Mouse (Mus musculus): ENCODE results near the gene Zfp768.
A peak's percentile ranks its signal among the peaks of the same experiment; 100 is the strongest.
"Not testable (repeated sequence)": the region's sequence is repeated elsewhere in the genome, so short reads cannot be mapped to it uniquely, and the experiment has no call there.

The Zfp768 gene

DNA sequence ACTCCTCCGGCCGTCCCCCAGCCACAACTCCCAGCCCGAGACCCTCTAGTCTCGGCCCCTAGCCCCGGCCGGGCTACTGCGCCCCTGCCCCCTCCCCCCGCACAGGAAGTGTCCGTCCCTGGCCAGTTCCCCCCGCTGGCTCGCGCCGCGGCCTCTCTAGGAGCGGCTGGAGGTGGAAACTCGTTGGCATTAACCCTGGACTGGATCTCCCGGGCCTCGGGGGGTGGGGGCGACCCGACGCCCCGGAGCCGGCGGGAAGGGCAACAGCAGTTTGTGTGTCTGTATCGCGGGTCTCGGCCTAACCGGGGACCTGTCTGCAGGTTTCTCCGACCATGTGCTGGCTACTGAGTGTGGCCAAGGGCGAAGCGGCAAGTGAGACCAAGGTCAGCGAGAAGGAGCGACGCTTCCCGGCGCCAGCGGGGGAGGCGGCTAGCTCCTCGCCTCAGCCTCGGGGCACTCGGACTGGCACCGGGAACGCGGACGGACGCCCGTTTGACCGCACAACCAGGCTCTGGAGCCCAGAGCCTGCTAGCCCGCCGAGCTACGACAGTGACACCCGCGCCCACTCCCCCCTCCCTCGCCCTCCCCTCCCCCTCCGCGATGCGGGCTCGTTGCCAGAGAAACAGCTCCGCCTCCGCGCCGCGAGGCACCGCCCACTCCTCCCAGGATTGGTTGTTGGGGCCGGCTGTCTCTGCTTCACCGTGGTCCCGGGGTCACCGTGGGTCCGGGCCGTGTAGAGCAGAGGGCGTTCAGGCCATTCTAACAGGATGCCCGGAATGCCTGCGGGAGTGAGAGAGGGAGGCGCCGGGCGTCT is at the start of gene Zfp768:
Zfp768 (minus strand) TSS at position 78 of the 814 bp plus-strand sequence.
- peak; percentile 74 to 79 for DNase-seq (ENCODE audit: low spot score in 2 of 2)

DNA sequence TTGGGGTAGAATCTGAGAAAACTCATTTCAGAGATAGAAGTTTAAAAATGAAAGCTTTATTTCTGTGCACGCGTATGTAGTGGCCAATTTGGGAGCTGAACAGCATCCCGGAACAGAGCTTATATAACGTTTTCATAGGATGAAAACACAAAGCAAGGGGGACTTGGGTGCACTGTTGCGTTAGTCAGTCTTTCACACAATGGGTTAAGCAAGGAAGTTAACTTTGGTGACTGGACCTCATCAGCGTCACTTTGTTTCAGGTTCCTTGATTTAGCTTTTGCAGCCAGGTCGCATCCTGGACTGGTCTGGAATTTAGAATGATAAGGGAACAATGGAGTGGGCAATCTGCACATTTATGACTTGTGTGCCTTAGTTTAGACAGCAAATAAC is 48.5 kb upstream of the Zfp768 start:
- no peak for DNase-seq (ENCODE audit: low spot score in 2 of 2)

DNA sequence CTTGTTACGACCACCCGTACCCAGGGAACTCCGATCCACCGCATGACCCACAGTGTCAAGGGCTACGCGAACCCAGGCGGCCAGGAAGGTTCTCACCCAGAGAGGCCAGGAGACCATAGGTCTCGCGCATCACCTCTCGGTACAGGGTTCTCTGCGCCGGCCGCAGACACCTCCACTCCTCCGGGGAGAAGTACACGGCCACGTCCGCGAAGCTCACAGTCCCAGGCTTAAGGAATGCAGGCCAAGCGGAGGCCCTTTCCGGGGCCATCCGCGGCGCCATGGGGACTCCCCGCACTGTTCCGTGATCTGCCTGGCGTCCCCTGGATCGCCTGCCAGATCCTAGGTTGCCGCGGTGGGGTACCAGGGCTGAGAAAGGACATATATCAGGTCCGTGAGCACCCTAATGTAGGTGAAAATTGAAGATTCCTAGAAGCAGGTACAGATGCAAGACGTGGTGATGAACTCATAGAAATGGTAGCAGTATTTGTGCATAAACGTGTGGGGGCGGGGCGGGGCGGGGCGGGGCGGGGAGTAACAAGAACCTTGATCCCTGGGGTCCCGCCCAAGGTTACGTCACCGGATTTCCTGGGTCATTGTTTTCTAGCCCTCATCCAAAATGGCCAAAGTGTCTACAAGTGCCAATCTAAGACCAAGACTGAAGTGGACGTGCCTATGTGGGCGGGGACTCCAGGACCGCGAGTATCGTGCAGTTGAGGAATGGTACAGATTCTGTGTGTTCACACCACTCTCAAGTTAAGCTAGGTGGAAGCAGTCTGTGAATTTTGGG is 48.0 kb upstream of the Zfp768 start, which contains the start of gene E430018J23Rik:
E430018J23Rik (minus strand) TSS at position 473 of the 787 bp plus-strand sequence.
- DNase-seq (ENCODE audit: low spot score in 2 of 2) = peak; percentile 91 to 95

DNA sequence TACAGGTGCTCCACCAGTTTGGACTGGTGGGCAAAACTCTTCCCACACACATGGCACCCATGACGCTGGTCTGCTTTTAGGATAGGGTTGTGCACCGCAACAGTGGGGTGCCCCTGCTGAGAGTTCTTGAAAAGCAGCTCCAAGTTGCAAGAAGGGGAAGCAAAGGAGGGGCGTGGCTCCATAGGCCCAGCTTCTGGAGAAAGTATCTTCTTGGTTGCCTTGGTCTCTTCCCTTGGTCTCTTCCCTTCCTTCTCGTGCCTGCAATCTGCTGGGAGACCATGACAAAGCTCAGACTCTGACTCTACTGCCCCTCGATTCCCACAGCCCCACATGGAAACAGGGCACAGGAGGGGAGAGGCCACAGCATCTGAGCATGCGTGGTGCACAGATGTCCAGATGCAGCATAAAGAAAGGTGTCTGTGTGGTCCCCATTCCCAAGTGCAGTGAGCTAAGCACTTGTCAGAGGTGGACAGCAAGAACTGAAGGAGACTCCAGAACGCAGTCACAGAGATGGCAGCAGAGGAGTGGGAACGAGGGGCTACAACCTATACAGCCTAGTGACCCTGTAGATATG is 46.9 kb upstream of the Zfp768 start:
- DNase-seq (ENCODE audit: low spot score in 2 of 2) = no peak

DNA sequence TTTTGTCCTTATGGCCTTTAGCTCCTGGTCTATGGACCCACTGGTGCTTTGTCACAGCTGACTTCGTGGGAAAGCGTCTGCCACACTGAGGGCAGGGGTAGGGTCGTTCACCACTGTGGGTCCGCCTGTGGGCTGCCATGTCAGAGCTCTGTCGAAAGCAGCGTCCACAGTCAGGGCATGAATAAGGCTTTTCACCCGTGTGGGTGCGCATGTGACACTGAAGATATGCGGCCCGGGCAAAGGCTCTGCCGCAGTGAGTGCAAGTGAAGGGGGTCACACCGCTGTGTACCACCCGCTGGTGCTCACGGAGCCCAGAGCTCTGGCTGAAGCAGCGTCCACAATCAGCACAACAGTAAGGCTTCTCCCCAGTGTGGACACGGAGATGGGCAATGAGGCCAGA is 46.1 kb upstream of the Zfp768 start:
- DNase-seq (ENCODE audit: low spot score in 2 of 2) = no peak

DNA sequence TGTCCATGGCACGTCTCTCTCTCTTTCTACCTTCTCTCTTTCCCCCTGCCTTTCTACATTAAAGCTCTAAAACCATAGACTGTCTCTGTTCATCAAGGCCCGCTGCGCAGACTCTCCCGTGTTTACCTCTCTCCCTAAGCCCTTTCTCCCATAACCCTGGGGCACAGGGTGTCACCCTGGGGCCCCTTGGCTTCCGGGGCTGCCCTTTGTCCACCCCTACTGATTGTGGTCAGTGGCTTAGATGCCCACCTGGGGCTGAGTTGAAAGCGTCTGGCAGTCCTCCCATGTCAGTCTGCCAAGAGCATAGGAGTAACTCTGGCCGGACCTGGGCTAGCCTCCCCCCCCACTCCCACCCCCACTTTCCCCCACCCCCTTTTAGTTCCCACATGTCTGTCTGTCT is 44.9 kb upstream of the Zfp768 start:
- DNase-seq (ENCODE audit: low spot score in 2 of 2) = no peak

DNA sequence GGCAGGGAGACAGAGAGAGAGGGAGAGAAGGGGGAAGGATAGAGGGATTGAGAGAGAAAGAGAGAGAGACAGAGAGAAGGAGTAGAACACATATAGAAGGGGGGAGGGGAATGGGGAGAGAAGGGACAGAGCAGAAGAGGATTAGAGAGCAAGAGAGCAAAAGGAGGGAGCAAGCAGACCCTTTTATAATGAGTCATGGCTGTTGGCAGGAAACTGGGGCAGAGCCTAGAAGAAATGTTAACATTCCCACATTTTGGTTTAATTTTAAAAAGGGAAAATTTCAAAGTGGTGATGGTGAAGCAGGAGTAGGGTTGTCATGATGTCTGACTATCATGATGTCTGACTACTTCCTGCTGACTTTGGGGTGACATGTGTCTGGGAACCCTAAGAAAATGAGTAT is 42.8 kb upstream of the Zfp768 start:
- not testable (repeated sequence) for DNase-seq (ENCODE audit: low spot score in 2 of 2)

DNA sequence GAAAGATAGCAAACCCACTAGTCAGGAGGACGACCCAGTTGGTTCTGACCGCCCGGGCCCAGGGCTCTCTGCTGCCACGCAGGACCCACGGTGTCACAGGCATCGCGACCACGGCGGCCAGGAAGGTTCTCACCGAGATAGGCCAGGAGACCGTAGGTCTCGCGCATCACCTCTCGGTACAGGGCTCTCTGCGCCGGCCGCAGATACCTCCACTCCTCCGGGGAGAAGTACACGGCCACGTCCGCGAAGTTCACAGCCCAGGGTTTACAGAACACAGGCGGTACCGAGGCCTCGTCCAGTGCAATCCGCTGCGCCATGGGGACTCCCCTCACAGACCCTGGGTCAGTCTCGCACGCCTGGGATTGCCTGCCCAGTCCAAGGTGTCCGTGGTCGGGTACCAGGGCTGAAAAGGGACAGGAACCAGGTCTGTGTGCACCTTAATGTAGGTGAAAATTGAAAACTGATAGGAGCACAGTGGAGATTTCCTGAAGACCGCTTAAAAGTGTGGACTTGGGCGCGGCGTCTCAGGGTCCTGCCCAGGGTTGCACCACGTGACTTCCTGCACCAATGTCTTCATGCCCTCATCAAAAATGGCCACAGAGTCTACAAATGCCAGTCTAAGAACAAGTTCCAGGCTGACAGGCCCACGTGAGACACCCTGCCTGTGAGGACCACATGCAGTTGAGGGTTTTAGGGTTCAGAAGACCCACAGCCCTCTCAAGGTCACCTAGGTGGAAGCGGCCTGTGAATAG is 41.4 kb upstream of the Zfp768 start, which contains the start of gene 9130019O22Rik:
9130019O22Rik (minus strand) TSS at position 526 of the 752 bp plus-strand sequence.
- DNase-seq (ENCODE audit: low spot score in 2 of 2) = peak; percentile 71 to 87

DNA sequence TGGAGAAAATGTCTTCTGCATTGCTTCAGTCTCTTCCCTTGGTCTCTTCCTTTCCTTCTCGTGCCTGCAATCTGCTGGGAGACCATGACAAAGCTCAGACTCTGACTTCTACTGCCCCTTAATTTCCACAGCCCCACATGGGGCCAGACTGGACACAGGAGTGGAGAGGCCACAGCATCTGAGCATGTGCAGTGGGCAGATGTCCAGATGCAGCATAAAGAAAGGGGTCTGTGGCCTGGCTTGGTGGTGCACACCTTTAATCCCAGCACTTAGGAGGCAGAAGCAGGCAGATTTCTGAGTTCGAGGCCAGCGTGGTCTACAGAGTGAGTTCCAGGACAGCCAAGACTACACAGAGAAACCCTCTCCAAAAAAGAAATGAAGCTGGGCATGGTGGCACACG is 40.2 kb upstream of the Zfp768 start:
- DNase-seq (ENCODE audit: low spot score in 2 of 2) = not testable (repeated sequence)

DNA sequence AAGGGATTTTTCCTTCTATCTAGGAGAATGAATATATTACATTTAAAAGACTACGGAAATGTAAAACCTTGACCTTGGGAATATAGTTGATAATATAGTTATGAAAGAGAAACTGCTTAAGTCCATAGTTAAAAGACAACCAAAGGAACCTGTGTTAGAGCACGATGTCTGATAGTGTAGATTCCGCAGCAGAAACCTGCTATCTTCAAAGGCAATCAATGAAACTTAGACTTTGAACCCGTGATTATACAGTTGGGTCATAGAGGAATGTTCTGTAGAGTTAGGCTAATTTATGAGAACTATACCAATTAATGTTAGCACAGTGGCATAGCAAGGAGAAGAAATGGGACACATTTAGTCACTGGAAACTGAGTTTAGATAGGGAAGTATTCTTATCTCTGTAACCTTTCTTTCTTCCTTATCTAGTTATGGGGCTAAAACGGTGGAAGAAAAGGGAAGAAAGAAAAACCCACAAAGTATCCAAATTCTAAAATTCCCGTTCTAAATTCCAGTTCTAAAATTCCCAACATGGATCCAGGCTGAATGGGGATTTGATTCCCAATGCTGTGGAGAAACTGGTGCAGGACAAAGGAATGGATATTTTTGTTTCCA is 33.0 kb upstream of the Zfp768 start:
- DNase-seq (ENCODE audit: low spot score in 2 of 2) = no peak

DNA sequence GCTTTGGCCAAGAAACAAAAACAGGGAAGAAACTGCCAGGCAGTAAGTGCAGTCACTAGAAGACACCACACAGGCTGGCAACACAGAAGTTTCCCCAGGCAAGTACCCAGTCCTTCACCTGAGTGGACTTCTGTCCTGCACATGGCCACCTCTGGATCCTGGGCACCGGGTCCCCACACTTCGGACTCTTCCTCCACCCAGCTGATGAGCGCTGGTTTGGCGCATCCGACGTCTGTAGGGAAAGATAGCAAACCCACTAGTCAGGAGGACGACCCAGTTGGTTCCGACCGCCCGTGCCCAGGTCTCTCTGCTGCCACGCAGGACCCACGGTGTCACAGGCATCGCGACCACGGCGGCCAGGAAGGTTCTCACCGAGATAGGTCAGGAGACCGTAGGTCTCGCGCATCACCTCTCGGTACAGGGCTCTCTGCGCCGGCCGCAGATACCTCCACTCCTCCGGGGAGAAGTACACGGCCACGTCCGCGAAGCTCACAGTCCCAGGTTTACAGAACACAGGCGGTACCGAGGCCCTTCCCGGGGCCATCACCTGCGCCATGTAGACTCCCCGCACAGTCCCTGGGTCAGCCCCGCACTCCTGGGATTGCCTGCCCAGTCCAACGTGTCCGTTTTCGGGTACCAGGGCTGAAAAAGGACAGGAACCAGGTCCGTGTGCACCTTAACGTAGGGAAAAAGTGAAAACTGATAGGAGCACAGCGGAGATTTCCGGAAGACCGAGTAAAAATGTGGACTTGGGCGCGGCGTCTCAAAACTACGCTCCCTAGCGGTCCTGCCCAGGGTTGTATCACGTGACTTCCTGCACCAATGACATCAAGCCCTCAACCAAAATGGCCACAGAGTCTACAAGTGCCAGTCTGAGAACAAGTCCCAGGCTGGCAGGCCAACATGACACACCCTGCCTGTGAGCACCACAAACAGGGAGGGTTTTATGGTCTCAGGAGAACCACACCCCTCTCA is 30.2 kb upstream of the Zfp768 start, which contains the start of gene Zfp747:
Zfp747 (minus strand) TSS at position 780 of the 975 bp plus-strand sequence.
- DNase-seq (ENCODE audit: low spot score in 2 of 2) = peak; percentile 89 to 92

DNA sequence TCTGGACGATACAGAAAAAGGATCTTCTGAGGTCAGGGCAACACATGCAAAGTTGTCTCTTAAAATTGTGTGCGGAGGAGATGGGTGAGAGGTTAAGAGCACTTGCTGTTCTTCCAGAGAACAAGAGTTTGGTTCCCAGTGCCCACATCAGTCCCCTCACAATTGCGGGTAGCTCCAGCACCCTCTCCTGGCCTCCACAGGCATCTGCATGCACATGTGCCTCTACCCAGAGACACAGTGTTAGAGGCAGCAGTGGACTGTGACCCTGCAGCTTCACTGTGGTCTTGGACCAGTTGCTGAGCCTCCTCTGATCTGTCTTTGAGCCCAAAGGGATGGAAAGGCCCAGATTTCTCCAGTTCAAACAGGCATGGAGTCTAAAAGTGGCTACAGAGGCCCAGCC is 26.5 kb upstream of the Zfp768 start:
- DNase-seq (ENCODE audit: low spot score in 2 of 2) = not testable (repeated sequence)

DNA sequence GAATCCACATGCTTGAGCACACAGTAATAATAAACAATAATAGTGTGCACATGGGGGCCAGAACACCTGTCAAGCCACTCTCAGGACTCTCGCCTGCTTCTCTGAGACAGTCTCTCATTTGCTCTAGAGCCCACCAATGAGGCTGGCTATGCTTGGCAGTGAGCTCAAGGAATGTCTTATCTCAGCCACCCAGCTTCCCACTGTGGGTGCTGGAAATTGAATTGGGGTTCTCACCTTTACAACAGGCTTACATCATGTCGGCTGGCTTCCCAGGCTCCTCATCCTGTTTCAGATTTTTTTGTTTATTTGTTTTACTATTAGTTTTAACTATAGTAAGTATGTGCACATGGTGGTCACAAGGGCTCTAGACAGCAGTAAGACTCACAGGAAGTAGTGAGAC is 25.8 kb upstream of the Zfp768 start:
- DNase-seq (ENCODE audit: low spot score in 2 of 2) = no peak

DNA sequence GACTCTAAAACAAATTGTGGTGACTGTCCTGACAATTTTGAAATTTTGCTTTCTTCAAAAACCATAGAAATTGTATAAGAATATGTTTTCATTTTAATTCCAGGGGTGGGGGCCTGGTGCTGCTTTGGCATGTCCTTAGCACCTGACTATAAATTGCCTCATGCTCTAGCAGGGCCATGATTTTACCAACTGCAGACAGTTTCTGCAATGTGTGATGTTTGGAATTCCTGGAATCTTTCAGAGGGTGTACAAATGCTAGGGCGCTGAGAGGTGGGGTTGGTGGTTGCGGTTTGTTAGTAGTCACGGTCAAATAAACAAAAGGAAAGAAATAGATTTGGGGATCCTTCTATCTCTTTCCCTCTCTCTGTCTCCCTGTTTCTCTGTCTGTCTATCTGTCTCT is 20.9 kb upstream of the Zfp768 start:
- DNase-seq (ENCODE audit: low spot score in 2 of 2) = no peak

DNA sequence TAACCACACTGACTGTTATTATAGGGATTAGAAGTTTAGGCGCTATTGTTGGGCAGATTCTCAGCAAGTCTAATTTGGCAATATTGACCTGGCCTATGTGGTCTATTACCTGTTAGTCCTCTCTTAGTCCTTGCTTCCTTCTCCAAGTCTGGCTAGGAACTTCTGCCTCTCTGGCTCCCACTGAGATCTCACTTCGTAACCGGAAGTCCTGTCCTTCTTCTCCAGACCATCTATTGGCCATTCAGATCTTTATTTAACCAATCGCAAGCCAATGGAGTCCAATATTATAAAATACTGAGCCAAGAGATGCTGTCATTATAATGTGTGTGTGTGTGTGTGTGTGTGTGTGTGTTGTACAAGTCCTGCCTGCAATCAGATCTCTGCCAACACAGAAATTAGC is 18.8 kb upstream of the Zfp768 start:
- no peak for DNase-seq (ENCODE audit: low spot score in 2 of 2)

DNA sequence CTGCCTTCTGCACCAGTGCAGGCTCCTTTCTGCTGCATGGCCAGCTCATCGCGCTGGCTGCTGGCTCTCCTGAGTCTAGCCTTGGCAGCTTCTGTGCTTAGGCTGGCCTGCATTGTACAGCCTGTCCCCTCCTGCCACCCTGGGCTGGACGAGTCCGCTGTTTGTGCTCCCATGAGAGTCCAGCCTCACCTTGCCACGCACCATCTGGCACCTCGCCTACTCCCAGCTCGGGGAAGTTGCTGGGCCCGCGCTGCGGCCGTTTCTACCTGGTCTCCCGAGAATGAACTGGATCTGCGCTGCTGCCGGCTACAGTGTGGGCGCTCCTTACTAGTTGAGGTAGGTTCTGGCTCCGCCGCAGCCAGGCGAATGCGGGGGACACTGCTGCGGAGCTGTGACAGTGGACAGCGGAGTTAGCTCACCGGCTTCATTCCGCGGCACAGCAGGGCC is 18.1 kb upstream of the Zfp768 start:
- no peak for DNase-seq (ENCODE audit: low spot score in 2 of 2)

DNA sequence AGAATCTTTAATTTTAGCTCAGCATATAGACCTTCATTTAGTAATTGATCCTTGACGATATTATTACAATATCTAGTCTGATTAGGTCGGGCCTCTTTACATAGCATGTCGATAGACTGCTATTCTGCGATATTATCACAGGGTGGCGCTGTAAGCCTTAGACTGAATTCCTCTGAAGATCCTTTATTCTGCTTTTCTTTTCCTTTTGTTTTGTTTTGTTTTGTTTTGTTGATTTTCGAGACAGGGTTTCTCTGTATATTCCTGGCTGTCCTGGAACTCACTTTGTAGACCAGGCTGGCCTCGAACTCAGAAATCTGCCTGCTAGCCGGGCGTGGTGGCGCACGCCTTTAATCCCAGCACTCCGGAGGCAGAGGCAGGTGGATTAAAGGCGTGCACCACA is 17.0 kb upstream of the Zfp768 start:
- DNase-seq (ENCODE audit: low spot score in 2 of 2) = not testable (repeated sequence)

DNA sequence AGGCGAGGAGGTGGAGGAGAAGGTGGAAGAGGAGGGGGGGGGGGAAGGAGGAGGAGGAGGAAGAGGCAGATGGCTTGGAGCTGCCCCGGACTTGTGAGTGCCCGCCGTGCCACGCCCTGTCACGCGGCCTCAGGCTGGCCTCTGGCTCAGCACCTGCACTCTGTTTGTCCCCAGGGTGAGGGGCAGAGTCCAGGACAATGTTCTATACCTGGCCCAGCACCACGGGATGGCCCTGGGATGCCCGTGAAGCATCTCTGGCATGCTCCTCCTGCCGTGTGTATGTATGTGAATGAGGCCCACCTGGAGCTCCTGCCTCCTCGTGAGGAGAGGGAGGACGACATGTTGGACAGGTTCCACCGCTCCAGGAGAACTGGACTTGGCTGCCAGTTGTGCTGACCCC is 16.1 kb upstream of the Zfp768 start:
- no peak for DNase-seq (ENCODE audit: low spot score in 2 of 2)

DNA sequence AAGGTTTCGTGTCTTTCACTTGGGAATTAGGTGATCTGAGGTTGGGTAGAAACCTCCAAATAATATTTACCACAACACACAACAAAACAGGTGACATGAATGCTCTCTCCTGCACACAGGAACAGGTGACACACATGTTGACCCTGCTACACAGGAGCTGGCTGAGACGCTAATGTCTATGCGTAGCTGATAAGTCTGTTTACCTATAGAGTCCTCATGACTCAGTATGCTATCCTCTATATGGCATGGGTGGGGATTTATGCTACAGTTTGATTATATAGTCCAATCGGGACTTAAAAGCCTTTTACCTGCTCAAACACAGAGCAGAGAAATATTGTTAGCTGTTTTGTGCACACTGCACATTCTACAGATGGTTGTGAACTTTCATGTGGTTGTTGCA is 14.9 kb upstream of the Zfp768 start:
- no peak for DNase-seq (ENCODE audit: low spot score in 2 of 2)

DNA sequence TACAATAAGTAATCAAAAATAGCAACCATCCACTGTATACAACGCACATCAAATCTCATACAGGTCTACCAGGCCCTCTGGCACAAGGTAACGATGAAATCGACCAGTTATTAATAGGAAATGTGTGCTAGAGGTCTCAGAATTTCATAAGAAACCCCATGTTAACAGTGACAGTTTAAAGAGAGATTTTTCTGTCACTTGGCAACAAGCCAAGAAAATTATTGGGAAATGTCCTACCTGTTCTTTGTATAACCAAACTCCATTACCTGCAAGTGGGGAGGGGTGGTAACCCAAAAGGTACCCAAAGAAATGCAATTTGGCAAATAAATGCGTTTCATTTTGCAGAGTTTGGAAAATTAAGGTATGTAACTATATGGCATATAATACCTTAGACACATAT is 13.1 kb upstream of the Zfp768 start:
- no peak for DNase-seq (ENCODE audit: low spot score in 2 of 2)
